Mouse (Mus musculus): ENCODE measurements around the gene Gtse1. TPM values are rescaled to one million over a fixed set of nuclear protein-coding genes. Genes with fewer than 3 reads are reported as not detected.

Gtse1 gene
- polyA plus RNA-seq, 1 experiment from 2014 or later, result 35.3 TPM

- no peaks in the 10 kb centered on the region for H3K36me3 ChIP-seq
- no peak overlapping the region for H3K4me2 ChIP-seq
- H3K27ac ChIP-seq, result no peak overlapping the region
- H3K4me1 ChIP-seq, result peaks cover 14% of the 10 kb centered on the region; the same call in 1 of the 2 replicates
- no peak overlapping the region for H3K9ac ChIP-seq
- H3K27me3 ChIP-seq (replicated peaks), result peaks cover 13% of the 10 kb centered on the region; the same call in 1 of the 2 replicates
- H3K4me3 ChIP-seq, result no peak overlapping the region
- WGBS (ENCODE audit: insufficient replicate concordance), result 47% methylated on average over 8 of the region's 8 CpGs
- no peak for ATAC-seq
- no peaks in the 10 kb centered on the region for H3K9me3 ChIP-seq (replicated peaks)
Observed at GRCm38 (mm10) chr15:85903826-85904225, 44.3 kb downstream of the Gtse1 start.

- Histone ChIP-seq H3K9me3 (replicated peaks) (no peaks in the 10 kb centered on the region), H3K9ac (no peak overlapping the region), H3K4me3 (no peak overlapping the region), H3K4me1 (peaks cover 7% of the 10 kb centered on the region; the same call in 1 of the 2 replicates), H3K27me3 (replicated peaks) (peaks cover 11% of the 10 kb centered on the region), H3K27ac (no peak overlapping the region), H3K4me2 (no peak overlapping the region), H3K36me3 (no peaks in the 10 kb centered on the region)
- ATAC-seq, result no peak; the same call in 1 of the 2 replicates
- WGBS (ENCODE audit: insufficient replicate concordance), result 59% methylated on average over 7 of the region's 7 CpGs
Observed at GRCm38 (mm10) chr15:85908660-85909491, 49.3 kb downstream of the Gtse1 start.

DNA sequence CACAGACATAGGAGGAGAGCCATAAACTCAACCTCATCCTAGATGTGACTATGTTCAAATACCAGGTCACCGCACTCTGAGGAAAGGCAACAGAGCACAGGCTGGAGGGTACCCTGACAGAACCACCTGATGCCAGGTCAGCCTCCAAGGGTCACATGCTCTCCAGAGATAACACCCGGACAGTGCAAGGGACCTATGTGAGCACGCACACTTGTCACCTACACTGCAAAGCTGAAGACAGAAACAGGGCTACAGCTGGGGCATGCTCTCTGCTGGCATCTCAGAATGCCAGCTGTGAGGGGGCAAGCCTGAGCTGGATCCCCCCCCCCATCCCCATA lies 49.9 kb downstream of the Gtse1 start:
- no peaks in the 10 kb centered on the region for H3K9me3 ChIP-seq (replicated peaks)
- no peak overlapping the region for H3K4me2 ChIP-seq

DNA sequence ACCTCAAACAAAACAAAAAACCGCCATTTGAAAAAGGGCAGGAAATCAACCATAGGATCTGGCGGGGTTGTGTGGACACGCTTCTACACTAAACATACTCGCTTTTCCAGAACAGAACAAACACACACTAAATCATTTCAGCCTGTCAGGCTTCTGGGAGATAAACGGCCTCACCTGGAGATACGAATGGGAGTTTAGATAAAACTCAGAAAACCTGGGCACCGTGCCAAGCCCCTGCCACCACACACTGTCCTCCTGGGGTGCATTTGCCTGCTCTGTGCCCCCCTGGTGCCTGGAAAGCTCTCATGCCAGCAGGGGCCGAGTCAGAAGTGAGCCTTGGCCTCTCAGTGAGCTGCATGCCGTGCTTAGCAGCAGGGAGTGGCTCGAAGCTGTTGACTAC lies 50.4 kb downstream of the Gtse1 start:
- H3K4me1 ChIP-seq, result peaks cover 7% of the 10 kb centered on the region; the same call in 1 of the 2 replicates
- H3K9me3 ChIP-seq (replicated peaks), result no peaks in the 10 kb centered on the region
- no peak overlapping the region for H3K27ac ChIP-seq
- H3K36me3 ChIP-seq, result no peaks in the 10 kb centered on the region
- peaks cover 11% of the 10 kb centered on the region for H3K27me3 ChIP-seq (replicated peaks)
- no peak for ATAC-seq
- 58% methylated on average over 10 of the region's 10 CpGs for WGBS (ENCODE audit: insufficient replicate concordance)
- H3K4me3 ChIP-seq, result no peak overlapping the region
- H3K9ac ChIP-seq, result no peak overlapping the region
- no peak overlapping the region for H3K4me2 ChIP-seq

More for the DNA sequence above, 49.9 kb downstream of the Gtse1 start:
- 70% methylated on average over 3 of the region's 3 CpGs for WGBS (ENCODE audit: insufficient replicate concordance)
- no peaks in the 10 kb centered on the region for H3K36me3 ChIP-seq
- no peak; the same call in 1 of the 2 replicates for ATAC-seq
- H3K4me3 ChIP-seq, result no peak overlapping the region
- peaks cover 7% of the 10 kb centered on the region; the same call in 1 of the 2 replicates for H3K4me1 ChIP-seq
- no peak overlapping the region for H3K9ac ChIP-seq
- H3K27me3 ChIP-seq (replicated peaks), result peaks cover 11% of the 10 kb centered on the region
- no peak overlapping the region for H3K27ac ChIP-seq

GRCm38 (mm10) chr15:85913605-85914004 lies 54.1 kb downstream of the Gtse1 start:
- H3K4me1 ChIP-seq, result peaks cover 5% of the 10 kb centered on the region; the same call in 1 of the 2 replicates
- H3K4me2 ChIP-seq, result no peak overlapping the region
- H3K9me3 ChIP-seq (replicated peaks), result no peaks in the 10 kb centered on the region
- H3K36me3 ChIP-seq, result no peaks in the 10 kb centered on the region
- H3K27me3 ChIP-seq (replicated peaks), result peaks cover 6% of the 10 kb centered on the region
- no peak overlapping the region for H3K27ac ChIP-seq
- H3K9ac ChIP-seq, result no peak overlapping the region
- no peak for ATAC-seq
- H3K4me3 ChIP-seq, result no peak overlapping the region
- 22% methylated on average over 2 of the region's 2 CpGs for WGBS (ENCODE audit: insufficient replicate concordance)

GRCm38 (mm10) chr15:85919191-85919891 lies 59.8 kb downstream of the Gtse1 start:
- Histone ChIP-seq H3K27ac (no peak overlapping the region), H3K4me1 (no peaks in the 10 kb centered on the region), H3K27me3 (replicated peaks) (0 out of 2 replicates have a peak, but pooled peaks cover 2% of the 10 kb centered on the region), H3K9me3 (replicated peaks) (no peaks in the 10 kb centered on the region), H3K36me3 (no peaks in the 10 kb centered on the region), H3K4me3 (no peak overlapping the region), H3K4me2 (no peak overlapping the region), H3K9ac (no peak overlapping the region)
- WGBS (ENCODE audit: insufficient replicate concordance), result 50% methylated on average over 8 of the region's 8 CpGs
- no peak for ATAC-seq

GRCm38 (mm10) chr15:85919892-85920248 lies 60.3 kb downstream of the Gtse1 start:
- Histone ChIP-seq H3K27me3 (replicated peaks) (0 out of 2 replicates have a peak, but pooled peaks cover 2% of the 10 kb centered on the region), H3K4me1 (no peaks in the 10 kb centered on the region), H3K9ac (no peak overlapping the region), H3K4me2 (no peak overlapping the region), H3K9me3 (replicated peaks) (no peaks in the 10 kb centered on the region), H3K27ac (no peak overlapping the region), H3K4me3 (no peak overlapping the region), H3K36me3 (no peaks in the 10 kb centered on the region)
- 68% methylated on average over 8 of the region's 8 CpGs for WGBS (ENCODE audit: insufficient replicate concordance)
- ATAC-seq, result no peak

DNA sequence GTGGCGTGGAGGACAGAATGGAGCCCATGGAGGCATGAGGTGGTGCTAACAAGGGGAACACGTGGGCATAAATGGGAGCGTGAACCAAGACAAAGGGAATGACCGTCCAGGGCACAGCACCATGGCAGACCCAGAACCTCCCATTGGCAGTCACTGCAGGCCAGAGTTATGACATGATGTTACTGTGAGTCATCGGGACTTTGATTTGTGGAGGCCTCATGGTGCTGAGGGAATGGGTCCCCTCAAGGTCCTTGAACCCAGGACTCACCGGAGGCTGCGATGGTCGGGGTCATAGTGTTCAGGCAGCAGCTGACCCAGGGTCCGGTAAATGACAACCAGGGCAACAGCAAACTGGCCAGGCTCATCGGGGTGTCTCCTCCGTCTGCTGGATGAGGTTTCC lies 62.3 kb downstream of the Gtse1 start:
- peaks cover 2% of the 10 kb centered on the region; the same call in 1 of the 2 replicates for H3K27me3 ChIP-seq (replicated peaks)

More for the DNA sequence above, 62.3 kb downstream of the Gtse1 start:
- no peak overlapping the region for H3K9ac ChIP-seq
- no peak overlapping the region for H3K4me2 ChIP-seq
- H3K9me3 ChIP-seq (replicated peaks), result no peaks in the 10 kb centered on the region
- WGBS (ENCODE audit: insufficient replicate concordance), result 74% methylated on average over 11 of the region's 11 CpGs
- ATAC-seq, result no peak
- H3K4me1 ChIP-seq, result no peaks in the 10 kb centered on the region
- H3K36me3 ChIP-seq, result no peaks in the 10 kb centered on the region
- H3K27ac ChIP-seq, result no peak overlapping the region
- H3K4me3 ChIP-seq, result no peak overlapping the region

Other genes starting within 250 kb of the Gtse1 start
- 5.7 TPM in 2 replicates for gene Ppara, start 124.8 kb upstream of the Gtse1 start, polyA plus RNA-seq (2016; fragmentation: Nextera tagmentation; extraction: Ambion mirVana)
- 28.6 and 29.4 TPM in 2 replicates for gene Cdpf1, start 48.0 kb upstream of the Gtse1 start, polyA plus RNA-seq (2016; fragmentation: Nextera tagmentation; extraction: Ambion mirVana)
- 0.07 and 0.12 TPM in 2 replicates for gene Pkdrej, start 38.0 kb upstream of the Gtse1 start, polyA plus RNA-seq (2016; fragmentation: Nextera tagmentation; extraction: Ambion mirVana)
- 5.2 and 6.0 TPM in 2 replicates for gene Ttc38, start 27.4 kb upstream of the Gtse1 start, polyA plus RNA-seq (2016; fragmentation: Nextera tagmentation; extraction: Ambion mirVana)
- gene Trmu, start 19.6 kb downstream of the Gtse1 start, polyA plus RNA-seq (2016; fragmentation: Nextera tagmentation; extraction: Ambion mirVana), result 21.8 and 22.1 TPM in 2 replicates
- gene Celsr1, start 174.0 kb downstream of the Gtse1 start, polyA plus RNA-seq (2016; fragmentation: Nextera tagmentation; extraction: Ambion mirVana), result 0.11 and 0.25 TPM in 2 replicates
- gene Gramd4, start 197.9 kb downstream of the Gtse1 start, polyA plus RNA-seq (2016; fragmentation: Nextera tagmentation; extraction: Ambion mirVana), result 14.4 and 15.1 TPM in 2 replicates

Measured in liver, embryonic 12.5 days (tissue).